Mouse (Mus musculus) heart, postnatal 0 days (tissue): ENCODE measurements at regions not wholly inside any gene's neighbourhood (a gene's known extent, or its start where the extent isn't known, plus 50 kb on each side); places are given as distances from the start of the nearest gene placed in this dataset.

ENCODE experiments used
- ATAC-seq: fragments of 200-750 bp; cut with Nextera tagmentation; 2 replicates; pipeline ENCODE4 v1.8.0; 2017; ENCODE audit warnings: low read depth, moderate number of reproducible peaks, moderate library complexity; ENCODE audit not compliant: insufficient read depth
- DNase-seq: peaks from one replicate; pipeline ENCODE4 v3.0.0-alpha.2; 2016; ENCODE audit warnings: low spot score
- H3K27ac ChIP-seq: fragments of 300-500 bp; sonication (generic); 2 replicates; pipeline ENCODE4 v1.5.1; 2014; ENCODE audit warnings: low read depth, mild to moderate bottlenecking
- H3K27me3 ChIP-seq: fragments of 300-500 bp; sonication (generic); 2 replicates; pipeline ENCODE4 v1.6.1; 2014; ENCODE audit warnings: low read length, mixed read lengths; ENCODE audit not compliant: control insufficient read depth, insufficient read depth
- H3K36me3 ChIP-seq: fragments of 300-500 bp; sonication (generic); replicated peaks from 2 replicates; pipeline ENCODE4 v1.6.1; 2014; ENCODE audit warnings: low read length, mixed read lengths; ENCODE audit not compliant: control insufficient read depth, insufficient read depth
- H3K4me1 ChIP-seq: fragments of 300-500 bp; sonication (generic); 2 replicates; pipeline ENCODE4 v1.6.1; 2014; ENCODE audit warnings: antibody characterized with exemption; ENCODE audit not compliant: control insufficient read depth, insufficient read depth
- H3K4me2 ChIP-seq: fragments of 300-500 bp; sonication (generic); 2 replicates; pipeline ENCODE4 v1.6.1; 2014; ENCODE audit warnings: low read depth, mild to moderate bottlenecking, low read length, moderate library complexity
- H3K4me3 ChIP-seq: fragments of 300-500 bp; sonication (generic); 2 replicates; pipeline ENCODE4 v1.5.1; 2014; ENCODE audit warnings: low read depth, low read length
- H3K9ac ChIP-seq: fragments of 300-500 bp; sonication (generic); replicated peaks from 2 replicates; pipeline ENCODE4 v1.6.1; 2014; ENCODE audit warnings: low read depth, low read length, mixed read lengths
- H3K9me3 ChIP-seq: fragments of 300-500 bp; sonication (generic); replicated peaks from 2 replicates; pipeline ENCODE4 v1.6.1; 2016; ENCODE audit warnings: low read length; ENCODE audit not compliant: control insufficient read depth
- CTCF ChIP-seq: IDR thresholded peaks from 2 replicates; pipeline ENCODE4 v1.5.1; 2016; ENCODE audit warnings: antibody characterized with exemption, control low read depth, low read depth
- EP300 ChIP-seq: IDR thresholded peaks from 2 replicates; pipeline ENCODE4 v1.6.1; 2016; ENCODE audit warnings: antibody characterized with exemption, low read depth
- WGBS: fragments of 180-500 bp; shearing (Covaris S2); extraction: QIAGEN DNeasy Blood & Tissue Kit; methylation state at CpG from one replicate; pipeline ENCODE4 v1.1.7; 2014; 5-methylcytosine and 5-hydroxymethylcytosine counted together

- H3K4me2 ChIP-seq, result peak overlapping the region; percentile 33
- H3K4me1 ChIP-seq, result peaks cover 9% of the 10 kb centered on the region
- no peaks in the 10 kb centered on the region for H3K9me3 ChIP-seq
- TF ChIP-seq EP300 (no peak), CTCF (no peak)
- no peak for DNase-seq
- no peak overlapping the region; the same call in 1 of the 2 replicates for H3K9ac ChIP-seq
- ATAC-seq, result no peak
- no peak overlapping the region for H3K4me3 ChIP-seq
- H3K36me3 ChIP-seq, result no peaks in the 10 kb centered on the region
- no peak overlapping the region for H3K27ac ChIP-seq
- peaks cover 34% of the 10 kb centered on the region; the same call in 1 of the 2 replicates for H3K27me3 ChIP-seq
- WGBS, result 18% methylated on average over 10 of the region's 10 CpGs
Measured at GRCm38 (mm10) chr7:49688521-49689399, 52.1 kb upstream of the Dbx1 start.

GRCm38 (mm10) chr7:49687658-49688376 lies 51.2 kb upstream of the Dbx1 start:
- no peak overlapping the region for H3K4me3 ChIP-seq
- 17% methylated on average over 10 of the region's 10 CpGs for WGBS
- H3K27me3 ChIP-seq, result peaks cover 36% of the 10 kb centered on the region

GRCm38 (mm10) chr7:49686992-49687391 lies 50.3 kb upstream of the Dbx1 start:
- 33% methylated on average over 11 of the region's 11 CpGs for WGBS
- Histone ChIP-seq H3K9ac (no peak overlapping the region), H3K4me2 (no peak overlapping the region), H3K27me3 (peaks cover 38% of the 10 kb centered on the region), H3K4me3 (no peak overlapping the region), H3K36me3 (no peaks in the 10 kb centered on the region), H3K27ac (no peak overlapping the region), H3K9me3 (no peaks in the 10 kb centered on the region), H3K4me1 (peaks cover 9% of the 10 kb centered on the region)
- TF ChIP-seq EP300 (no peak), CTCF (no peak)
- ATAC-seq (no peak), DNase-seq (no peak)

More at GRCm38 (mm10) chr7:49687658-49688376, 51.2 kb upstream of the Dbx1 start:
- Histone ChIP-seq H3K36me3 (no peaks in the 10 kb centered on the region), H3K9ac (no peak overlapping the region; the same call in 1 of the 2 replicates), H3K4me2 (peak overlapping the region; percentile 33), H3K9me3 (no peaks in the 10 kb centered on the region), H3K4me1 (peaks cover 9% of the 10 kb centered on the region), H3K27ac (no peak overlapping the region)
- peak; percentile 31 for DNase-seq
- TF ChIP-seq EP300 (no peak), CTCF (no peak)
- peak; percentile 62; the same call in 1 of the 2 replicates for ATAC-seq
